Mouse (Mus musculus): ENCODE data around the gene Dand5.

DNA sequence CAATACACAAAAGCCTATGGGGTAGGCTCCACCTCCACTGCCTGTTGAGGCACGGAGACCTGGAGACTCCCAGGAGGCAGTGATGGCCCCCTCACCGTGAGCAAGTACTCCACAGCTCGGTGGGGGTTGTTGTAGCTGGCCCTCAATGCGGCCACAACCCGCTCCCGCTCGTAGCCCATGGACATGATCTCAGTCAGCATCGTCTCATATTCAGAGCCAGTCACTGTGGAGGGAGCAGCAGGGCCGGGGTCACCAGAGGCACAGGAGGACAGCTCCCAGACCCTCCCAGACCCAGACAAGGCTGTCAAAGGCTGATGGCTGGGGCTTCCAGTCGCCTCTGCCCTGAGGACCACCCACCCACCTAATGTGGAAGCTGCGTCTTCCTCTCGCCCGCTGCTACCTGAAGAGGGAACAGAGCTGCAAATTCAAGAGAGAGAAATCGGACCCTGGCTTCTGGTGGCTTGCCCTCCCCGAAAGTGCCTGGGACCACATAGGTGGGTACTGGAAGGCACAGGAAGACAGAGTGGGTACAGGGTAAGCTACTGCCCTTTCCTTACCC, 15.4 kb upstream of the Dand5 start:
- TF ChIP-seq MAX (IDR thresholded peaks at IDR 0.05; ENCODE audit: low read depth) = no peak
- TF ChIP-seq MYOD1 (IDR thresholded peaks at IDR 0.05; ENCODE audit: control insufficient read depth in 1 of 3, insufficient read length in 2 of 3, low read depth in 2 of 3) = no peak
- no peak for TF ChIP-seq POLR2A (IDR thresholded peaks at IDR 0.05; ENCODE audit: insufficient read length, low read depth)
- TF ChIP-seq USF1 (IDR thresholded peaks at IDR 0.05; ENCODE audit: low read depth) = no peak
- no peak for TF ChIP-seq E2F4 (IDR thresholded peaks at IDR 0.05; ENCODE audit: insufficient read depth)
- TF ChIP-seq TCF12 (IDR thresholded peaks at IDR 0.05; ENCODE audit: insufficient read depth, poor library complexity, severe bottlenecking) = no peak
- no peak for TF ChIP-seq MYOG (IDR thresholded peaks at IDR 0.05; ENCODE audit: control insufficient read depth in 1 of 3, insufficient read depth in 1 of 3, insufficient read length in 2 of 3, low read depth in 2 of 3)
- TF ChIP-seq CEBPB (IDR thresholded peaks at IDR 0.05; ENCODE audit: insufficient read depth, poor library complexity, severe bottlenecking) = no peak
- TF ChIP-seq SRF (IDR thresholded peaks at IDR 0.05; ENCODE audit: control insufficient read depth, insufficient read length, low read depth) = no peak
